Comparison of ENCODE assay signal across 12 mouse cellular contexts in the genomic region with DNA sequence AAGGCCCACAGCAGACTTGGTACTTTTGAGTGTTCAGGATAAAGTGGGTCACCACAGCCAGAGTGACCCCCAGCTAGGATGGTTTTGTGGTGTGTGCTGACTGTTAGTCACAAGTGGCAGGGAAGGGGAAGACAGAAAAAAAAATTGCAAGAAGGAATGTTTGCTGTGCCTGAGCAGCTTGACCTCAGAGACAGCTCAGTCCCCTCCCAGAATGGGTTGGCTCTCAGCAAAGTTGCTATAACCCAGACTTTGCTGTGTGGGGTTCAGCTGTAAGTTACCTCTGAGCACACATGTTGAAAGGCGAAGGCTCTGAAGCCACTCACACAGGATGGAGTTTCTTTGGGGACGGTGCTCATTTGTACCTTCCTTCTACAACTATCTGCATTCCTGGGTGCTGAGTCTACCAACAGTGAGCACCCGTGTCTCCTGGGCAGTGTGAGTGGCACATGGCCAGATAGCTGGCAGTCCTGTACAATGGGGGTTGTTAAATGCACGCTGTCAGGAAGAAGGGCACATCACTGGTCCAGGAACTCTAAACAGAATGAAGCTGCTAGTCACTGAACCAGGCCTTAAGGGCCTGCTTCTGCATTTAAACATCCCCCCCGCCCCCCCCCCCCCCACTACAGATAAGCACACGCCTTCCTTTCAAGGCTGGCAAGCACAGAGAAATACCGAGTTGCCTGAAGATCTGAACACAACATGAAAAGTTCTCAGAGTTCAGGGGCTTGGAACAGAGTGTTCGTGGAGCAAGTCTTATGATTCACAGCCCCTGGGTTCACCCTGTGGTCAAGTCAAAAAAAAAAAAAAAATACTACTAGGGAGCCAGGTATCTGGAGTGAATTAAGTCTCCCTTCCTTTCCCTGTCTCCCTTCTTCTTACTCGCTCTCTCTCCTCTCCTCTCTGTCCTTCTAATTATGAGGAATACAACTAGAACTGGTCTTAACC. TPM values are rescaled to one million over a fixed set of nuclear protein-coding genes. Genes with fewer than 3 reads are reported as not detected.
A peak's percentile ranks its signal among the peaks of the same experiment; 100 is the strongest.
DNase-seq lines count a peak whose midpoint lies in the region; ATAC-seq and TF ChIP-seq lines count a peak whose summit lies in the region.
"Had no signal": no experiment of that assay in that cellular context is flagged by ENCODE, and none has a peak within 500 bp of the region (broad histone marks: within the 10 kb centered on the region; RNA-seq: fewer than 3 reads in every experiment).

No protein-coding gene starts in this region.

- 0 out of 2 replicates have a peak, but pooled peaks have one; percentile 13 for TF ChIP-seq EP300 in heart, adult 2 months (IDR thresholded peaks at IDR 0.05; ENCODE audit: insufficient read depth, low read depth, low read length)
- TF ChIP-seq EP300 in lung, postnatal 0 days (IDR thresholded peaks at IDR 0.05): 0 out of 2 replicates have a peak, but pooled peaks have one; percentile 10

- H3K27me3 ChIP-seq in kidney, embryonic 14.5 days (ENCODE audit: control insufficient read depth, insufficient read depth, low read length): no peaks in the 10 kb centered on the region
- H3K27me3 ChIP-seq in heart, adult 2 months (ENCODE audit: control insufficient read depth, insufficient read depth, low read length): no peaks in the 10 kb centered on the region
- no peaks in the 10 kb centered on the region for H3K27me3 ChIP-seq in lung, postnatal 0 days (replicated peaks; ENCODE audit: insufficient read depth, low read length)
- H3K27me3 ChIP-seq in forebrain, embryonic 12.5 days: no peaks in the 10 kb centered on the region
- H3K27me3 ChIP-seq: neural tube, embryonic 12.5 days had no signal

- TF ChIP-seq POLR2A in heart, adult 2 months (IDR thresholded peaks at IDR 0.05; ENCODE audit: insufficient read depth, low read depth, low read length): no peak

- no peak overlapping the region for H3K4me2 ChIP-seq in kidney, embryonic 14.5 days (replicated peaks; ENCODE audit: low read depth, low read length)
- H3K4me2 ChIP-seq in lung, postnatal 0 days (replicated peaks; ENCODE audit: low read depth, low read length): no peak overlapping the region
- H3K4me2 ChIP-seq in forebrain, embryonic 12.5 days: no peak overlapping the region
- H3K4me2 ChIP-seq: neural tube, embryonic 12.5 days had no signal

- TF ChIP-seq CTCF in heart, adult 2 months (IDR thresholded peaks at IDR 0.05): no peak
- no peak for TF ChIP-seq CTCF in lung, postnatal 0 days (IDR thresholded peaks at IDR 0.05)

- DNase-seq in kidney, postnatal 4 days: no peak
- peak; percentile 48 for DNase-seq in adipocyte (ENCODE audit: low spot score)
- DNase-seq in heart, adult 2 months: peak; percentile 18 to 54
- DNase-seq in lung, postnatal 0 days (ENCODE audit: low spot score): no peak
- DNase-seq in left cerebral cortex, adult 9 months (ENCODE audit: low spot score in 2 of 2): no peak
- DNase-seq in left cerebral cortex, adult 18-20 months (ENCODE audit: low spot score in 2 of 2): no peak
- DNase-seq: forebrain, postnatal 0 days; liver had no signal

- H3K9ac ChIP-seq in kidney, embryonic 14.5 days (ENCODE audit: low read depth, low read length): no peak overlapping the region
- H3K9ac ChIP-seq in heart, adult 2 months (ENCODE audit: low read depth, low read length): no peak overlapping the region; the same call in 1 of the 2 replicates
- H3K9ac ChIP-seq in lung, postnatal 0 days (replicated peaks; ENCODE audit: low read depth): no peak overlapping the region
- H3K9ac ChIP-seq in forebrain, embryonic 12.5 days: no peak overlapping the region
- H3K9ac ChIP-seq: forebrain, postnatal 0 days; neural tube, embryonic 12.5 days had no signal

- H3K36me3 ChIP-seq in kidney, embryonic 14.5 days (ENCODE audit: control insufficient read depth, insufficient read depth, low read length): no peaks in the 10 kb centered on the region
- no peaks in the 10 kb centered on the region for H3K36me3 ChIP-seq in heart, adult 2 months (ENCODE audit: control insufficient read depth, insufficient read depth, low read length)
- no peaks in the 10 kb centered on the region for H3K36me3 ChIP-seq in lung, postnatal 0 days (ENCODE audit: insufficient read depth, low read length)
- no peaks in the 10 kb centered on the region for H3K36me3 ChIP-seq in forebrain, embryonic 12.5 days (replicated peaks)
- H3K36me3 ChIP-seq: neural tube, embryonic 12.5 days had no signal

- H3K27ac ChIP-seq in kidney, embryonic 14.5 days (ENCODE audit: low read depth, low read length): peak overlapping the region; percentile 62; the same call in 1 of the 2 replicates
- H3K27ac ChIP-seq in heart, adult 2 months: peak overlapping the region; percentile 38
- no peak overlapping the region for H3K27ac ChIP-seq in lung, postnatal 0 days (ENCODE audit: low read length)
- no peak overlapping the region for H3K27ac ChIP-seq in forebrain, embryonic 12.5 days
- H3K27ac ChIP-seq: neural tube, embryonic 12.5 days had no signal

- intact Hi-C loops in heart, adult 2 months (cut with DNase I): loop anchor here (2.0 kb wide), 3 partner anchors 47 to 223 kb away; partner anchors contain the start of gene Map4k4

- H3K4me3 ChIP-seq in kidney, embryonic 14.5 days (ENCODE audit: low read length): no peak overlapping the region
- H3K4me3 ChIP-seq in heart, adult 2 months: no peak overlapping the region
- H3K4me3 ChIP-seq in lung, postnatal 0 days (ENCODE audit: low read depth, low read length): no peak overlapping the region
- H3K4me3 ChIP-seq in forebrain, embryonic 12.5 days (replicated peaks): no peak overlapping the region
- H3K4me3 ChIP-seq: neural tube, embryonic 12.5 days had no signal

- H3K79me2 ChIP-seq in heart, adult 2 months (replicated peaks; ENCODE audit: control insufficient read depth, insufficient read depth, low read length): no peaks in the 10 kb centered on the region

- H3K9me3 ChIP-seq in kidney, embryonic 14.5 days (ENCODE audit: control insufficient read depth, low read length): no peaks in the 10 kb centered on the region
- H3K9me3 ChIP-seq in lung, postnatal 0 days (ENCODE audit: low read length): no peaks in the 10 kb centered on the region
- no peaks in the 10 kb centered on the region for H3K9me3 ChIP-seq in forebrain, embryonic 12.5 days
- H3K9me3 ChIP-seq: neural tube, embryonic 12.5 days had no signal

- peaks cover 18% of the 10 kb centered on the region for H3K4me1 ChIP-seq in kidney, embryonic 14.5 days (ENCODE audit: control insufficient read depth, insufficient read depth, low read length)
- peaks cover 28% of the 10 kb centered on the region for H3K4me1 ChIP-seq in heart, adult 2 months (ENCODE audit: control insufficient read depth, insufficient read depth, low read length)
- H3K4me1 ChIP-seq in lung, postnatal 0 days (ENCODE audit: insufficient read depth, low read depth, low read length): peaks cover 9% of the 10 kb centered on the region; the same call in 1 of the 2 replicates
- peaks cover 16% of the 10 kb centered on the region for H3K4me1 ChIP-seq in forebrain, embryonic 12.5 days

- no peak for ATAC-seq in kidney, embryonic 14.5 days (ENCODE audit: low FRiP score, low TSS enrichment)
- ATAC-seq in lung, postnatal 0 days: no peak
- ATAC-seq in forebrain, embryonic 12.5 days (ENCODE audit: low FRiP score): no peak
- ATAC-seq: forebrain, postnatal 0 days; inflammation-experienced regulatory T-cells, adult 6 months had no signal

- 44% methylated on average over 9 of the region's 9 CpGs for WGBS in kidney, embryonic 14.5 days
- WGBS in heart, adult 2 months: 33% methylated on average over 9 of the region's 9 CpGs
- 27% methylated on average over 9 of the region's 9 CpGs for WGBS in lung, postnatal 0 days
- WGBS in forebrain, embryonic 12.5 days: 61% methylated on average over 9 of the region's 9 CpGs

RNA-seq across cellular contexts. Expression of gene Rfx8, which starts 38.7 kb away (rescaled TPM):
- 0.18 TPM in 1 of 2 replicates, not detected in the other for polyA plus RNA-seq in kidney, embryonic 14.5 days (2014; fragmentation: Nextera tagmentation; extraction: Ambion mirVana)
- total RNA-seq in heart, adult 2 months (2021): under 1 TPM; 0.20 to 0.26 TPM
- polyA plus RNA-seq in heart, adult 2 months (2012; rRNA removed): 0.35 and 0.47 TPM in 2 replicates
- polyA plus RNA-seq in lung, postnatal 0 days (2015; fragmentation: Nextera tagmentation; extraction: Ambion mirVana): 0.24 and 0.27 TPM in 2 replicates
- under 1 TPM in 1 of 2 experiments, not detected in 1; 0.16 TPM for total RNA-seq in left cerebral cortex, adult 18-20 months (2021)
- not detected in 2 replicates for polyA plus RNA-seq in forebrain, embryonic 12.5 days (2016; fragmentation: Nextera tagmentation; extraction: Ambion mirVana)
- polyA plus RNA-seq: inflammation-experienced regulatory T-cells, adult 6 months; neural tube, embryonic 12.5 days had no signal

RNA-seq across cellular contexts. Expression of gene Gm3646, which starts 45.6 kb away (rescaled TPM):
- not detected in 2 replicates for polyA plus RNA-seq in kidney, embryonic 14.5 days (2014; fragmentation: Nextera tagmentation; extraction: Ambion mirVana)
- 1 to 10 TPM; 9.1 to 9.2 TPM for total RNA-seq in heart, adult 2 months (2021)
- 1.9 and 4.7 TPM in 2 replicates for polyA plus RNA-seq in heart, adult 2 months (2012; rRNA removed)
- not detected in 2 replicates for polyA plus RNA-seq in lung, postnatal 0 days (2015; fragmentation: Nextera tagmentation; extraction: Ambion mirVana)
- total RNA-seq in left cerebral cortex, adult 18-20 months (2021): not detected
- polyA plus RNA-seq in forebrain, embryonic 12.5 days (2016; fragmentation: Nextera tagmentation; extraction: Ambion mirVana): not detected in 2 replicates
- total RNA-seq: forebrain, postnatal 0 days had no signal
- polyA plus RNA-seq: forebrain, postnatal 0 days; inflammation-experienced regulatory T-cells, adult 6 months; neural tube, embryonic 12.5 days had no signal

Comparison
In these comparisons a context has a peak if more than half of its experiments do, and no peak if none do; other contexts are left out.
1. H3K27ac ChIP-seq: peak in kidney, embryonic 14.5 days (single experiment) and heart, adult 2 months (single experiment); none in lung, postnatal 0 days (single experiment) and forebrain, embryonic 12.5 days (single experiment).
2. DNase-seq: peak in adipocyte (single experiment) and heart, adult 2 months (2 of 2); none in kidney, postnatal 4 days (0 of 2), lung, postnatal 0 days (single experiment), left cerebral cortex, adult 9 months (0 of 2) and left cerebral cortex, adult 18-20 months (0 of 2).